Mouse (Mus musculus): ENCODE data around the gene Tmem35b.

DNA sequence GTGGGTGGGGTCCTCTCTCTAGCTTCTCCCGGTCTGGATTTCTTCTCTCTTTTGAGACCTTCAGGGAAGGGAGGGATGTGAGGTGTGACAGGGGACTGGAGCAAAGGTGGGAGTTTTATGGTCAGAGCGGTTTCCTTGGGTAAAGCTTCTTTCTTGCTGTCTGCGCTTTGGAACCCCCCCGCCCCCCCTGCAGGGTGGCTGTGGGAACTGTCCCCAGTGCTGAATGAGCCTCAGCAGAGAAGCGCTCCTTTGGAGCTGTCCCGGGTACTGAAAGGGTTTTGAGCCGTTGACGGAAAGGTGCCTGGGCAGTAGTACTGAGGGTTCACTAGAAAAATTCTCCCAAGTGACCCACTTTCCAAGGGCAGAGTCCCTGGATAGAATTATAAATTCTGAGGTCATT, 50.0 kb downstream of the Tmem35b start:
- TF ChIP-seq CHD2 (IDR thresholded peaks at IDR 0.05; ENCODE audit: low read depth, low read length): no peak
- no peak for TF ChIP-seq ZNF384 (IDR thresholded peaks at IDR 0.05; ENCODE audit: low read depth, low read length)
- no peak for TF ChIP-seq MAFK (IDR thresholded peaks at IDR 0.05; ENCODE audit: insufficient read depth, low read depth, low read length)
- TF ChIP-seq HCFC1 (IDR thresholded peaks at IDR 0.05; ENCODE audit: borderline replicate concordance, insufficient read depth, low read length): peak; percentile 43; the same call in 1 of the 2 replicates
- TF ChIP-seq ZC3H11A (IDR thresholded peaks at IDR 0.05; ENCODE audit: borderline replicate concordance, low read depth, low read length): no peak

Data from ES-E14 (cell line).